Mouse (Mus musculus) layer of hippocampus, postnatal 36 days (tissue): ENCODE results near the gene Mxd1. TPM values are rescaled to one million over a fixed set of nuclear protein-coding genes. Genes with fewer than 3 reads are reported as not detected.

ENCODE experiments used
- DNase-seq, 2 experiments: peaks; one replicate each; pipeline ENCODE4 v3.0.0; 2022
- total RNA-seq, 2 experiments: library from RNA; stranded (reverse); gene quantifications; 2 replicates each; pipeline ENCODE4 v1.2.3; 2021

The Mxd1 gene
- total RNA-seq, 2 experiments from 2014 or later, result 20.7 to 28.7 TPM

DNA sequence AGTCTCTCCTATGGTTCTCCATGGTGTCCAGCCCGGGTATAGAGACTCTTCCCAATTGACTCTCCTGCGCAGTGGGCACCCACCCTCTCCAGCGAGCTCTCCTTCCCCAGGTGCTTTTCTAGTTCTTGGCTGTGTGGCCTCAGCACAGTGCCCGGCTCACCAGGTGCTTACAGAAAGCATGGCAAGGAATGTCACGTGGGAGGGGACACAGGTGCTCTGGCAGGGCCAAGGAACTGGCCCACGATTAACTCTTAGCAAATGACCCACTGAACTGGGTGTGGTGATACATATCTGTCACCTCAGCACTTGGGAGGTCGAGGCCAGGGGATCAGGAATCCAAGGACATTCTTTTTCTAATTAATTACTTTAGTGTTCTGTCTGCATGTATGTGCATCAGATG lies 22.8 kb downstream of the Mxd1 start:
- DNase-seq, result no peak

DNA sequence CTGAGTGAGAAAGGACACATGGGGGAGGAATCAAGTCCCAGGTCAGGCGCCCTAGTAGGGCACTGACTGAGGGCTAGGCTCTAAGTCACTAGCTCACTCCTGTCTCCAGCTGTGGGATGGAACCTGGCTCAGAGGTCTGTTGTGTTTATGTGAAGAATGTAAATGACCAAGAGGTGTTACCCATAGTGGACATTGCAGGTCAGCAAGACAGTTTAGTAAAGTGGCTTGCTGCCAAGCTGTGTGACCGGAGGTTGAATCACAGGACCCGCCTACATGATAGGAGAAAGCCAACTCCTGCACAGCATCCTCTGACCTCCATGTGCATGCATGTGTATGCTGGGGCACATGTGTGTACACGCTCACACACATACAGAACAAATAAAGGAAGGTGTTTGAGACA lies 23.4 kb downstream of the Mxd1 start:
- DNase-seq, result no peak

DNA sequence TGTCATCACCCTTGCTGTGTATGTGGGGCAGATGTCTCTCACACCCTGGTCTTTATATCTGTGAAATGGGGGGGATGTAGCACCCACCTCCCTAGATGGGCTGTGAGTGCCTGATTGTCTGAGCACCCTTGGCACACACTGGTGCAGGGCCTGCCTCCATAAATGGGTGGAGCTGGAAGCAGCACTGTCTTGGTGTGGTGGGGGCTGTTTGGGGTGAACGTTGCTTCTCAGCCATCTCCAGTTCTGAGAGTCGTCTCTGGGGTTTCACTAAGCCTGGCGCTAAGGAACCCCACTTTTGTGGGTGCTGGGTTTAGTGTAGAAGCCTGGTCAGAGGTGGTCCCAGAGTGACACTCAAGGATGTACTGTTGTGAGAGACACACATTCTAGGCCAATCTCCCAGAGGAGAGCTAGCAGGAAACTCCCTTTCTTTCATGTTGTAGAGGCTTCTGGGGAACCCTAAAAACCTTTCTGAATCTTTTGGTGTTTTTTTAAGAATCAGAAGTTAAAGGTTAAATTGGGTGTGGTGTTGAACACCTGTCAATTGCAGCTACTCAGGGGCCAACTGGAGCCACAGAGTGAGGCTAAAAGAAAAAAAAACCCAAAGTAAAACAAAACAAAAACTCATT lies 24.1 kb downstream of the Mxd1 start:
- no peak for DNase-seq

DNA sequence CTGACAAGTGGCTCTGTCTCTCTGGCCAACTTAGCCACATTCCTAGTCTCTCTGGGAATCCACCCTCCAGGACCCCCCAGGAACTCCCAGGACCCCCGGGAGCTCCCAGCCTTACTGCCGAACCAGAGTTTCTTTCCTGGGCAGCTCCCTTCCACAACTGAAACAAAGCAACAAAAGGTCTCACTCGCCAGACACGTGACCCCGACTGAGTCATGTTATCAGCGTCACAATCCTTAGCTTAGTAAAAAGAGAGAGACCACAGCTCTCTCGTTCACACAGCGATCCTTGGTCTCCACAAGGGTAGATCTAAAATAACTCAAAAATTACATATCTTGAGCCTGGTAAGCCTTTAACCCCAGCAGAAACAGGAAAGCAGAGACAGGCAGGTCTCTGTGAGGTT lies 27.2 kb downstream of the Mxd1 start:
- no peak for DNase-seq

- no peak for DNase-seq
Observed at GRCm38 (mm10) chr6:86640776-86641175, 28.2 kb downstream of the Mxd1 start.

DNA sequence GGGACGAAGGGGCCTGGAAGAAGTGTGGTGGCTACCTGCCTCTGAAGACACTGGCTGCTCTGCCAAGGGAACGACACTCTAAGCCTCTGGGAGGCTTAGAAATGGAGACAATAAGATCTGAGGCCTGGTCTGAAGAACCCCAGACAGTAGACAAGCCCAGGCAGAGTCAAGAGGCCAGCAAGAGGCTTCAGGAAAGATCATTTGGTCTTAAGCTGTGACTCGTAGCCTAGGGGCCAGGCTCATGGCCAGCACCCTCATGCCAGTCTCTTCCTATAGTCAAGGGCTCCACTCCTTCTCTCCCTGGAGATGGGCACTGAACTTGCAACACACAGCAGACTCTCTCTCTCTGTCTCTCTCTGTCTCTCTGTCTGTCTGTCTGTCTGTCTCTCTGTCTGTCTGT lies 28.8 kb downstream of the Mxd1 start:
- no peak for DNase-seq

- no peak for DNase-seq
Observed at GRCm38 (mm10) chr6:86639180-86640160, 29.5 kb downstream of the Mxd1 start.

GRCm38 (mm10) chr6:86638434-86638833 lies 30.5 kb downstream of the Mxd1 start:
- DNase-seq, result no peak

GRCm38 (mm10) chr6:86637860-86638259 lies 31.1 kb downstream of the Mxd1 start:
- no peak for DNase-seq

DNA sequence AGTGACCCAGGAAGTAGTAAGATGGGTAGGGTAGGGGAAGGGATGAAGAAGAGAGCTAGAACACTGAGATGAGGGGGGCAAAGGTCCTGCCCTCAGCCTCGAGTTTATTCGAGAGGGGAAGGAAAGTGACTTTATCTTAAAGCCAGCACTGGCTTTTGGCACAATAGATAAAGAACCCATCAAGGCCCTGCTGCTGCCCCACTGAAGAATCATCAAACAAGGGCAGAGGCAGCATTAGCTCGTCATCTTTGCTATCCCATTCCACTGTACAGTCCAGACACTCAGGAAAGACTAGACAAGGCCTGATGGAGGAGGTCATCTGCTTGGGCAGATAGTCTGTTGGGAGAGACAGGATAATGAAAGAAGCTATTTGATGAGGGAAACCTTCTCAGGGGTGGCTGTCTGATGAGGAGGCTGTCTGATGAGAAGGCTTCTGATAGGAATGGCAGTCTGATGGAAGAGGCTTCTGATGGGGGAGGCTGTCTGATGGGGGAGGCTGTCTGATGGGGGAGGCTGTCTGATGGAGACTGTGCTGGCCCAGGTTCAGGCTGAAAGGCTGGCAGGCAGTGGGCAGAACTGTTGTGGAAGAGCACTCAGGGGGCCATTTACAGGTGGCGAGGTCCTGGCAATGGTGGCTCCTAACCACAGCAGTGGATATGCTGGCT lies 31.7 kb downstream of the Mxd1 start:
- DNase-seq, result no peak

DNA sequence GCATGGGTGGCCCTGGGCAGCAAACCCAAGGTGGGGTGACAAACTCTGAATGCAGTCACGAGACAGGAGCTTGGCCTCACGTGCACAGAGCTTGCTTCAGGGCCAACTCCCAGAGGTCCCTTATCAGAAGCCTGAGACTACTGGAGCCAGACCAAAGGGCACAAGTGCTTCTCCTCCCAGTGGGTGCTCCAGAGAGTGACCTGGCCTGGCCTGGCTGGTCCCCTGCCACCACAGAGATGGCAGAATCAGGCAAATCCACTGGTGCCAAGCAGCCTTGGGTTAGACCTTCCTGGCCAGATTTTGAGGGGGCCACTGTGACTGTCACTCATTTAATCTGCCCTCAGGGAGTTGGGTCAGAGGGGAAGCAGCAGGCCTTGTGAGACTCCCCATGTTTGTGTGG lies 32.5 kb downstream of the Mxd1 start:
- no peak for DNase-seq

DNA sequence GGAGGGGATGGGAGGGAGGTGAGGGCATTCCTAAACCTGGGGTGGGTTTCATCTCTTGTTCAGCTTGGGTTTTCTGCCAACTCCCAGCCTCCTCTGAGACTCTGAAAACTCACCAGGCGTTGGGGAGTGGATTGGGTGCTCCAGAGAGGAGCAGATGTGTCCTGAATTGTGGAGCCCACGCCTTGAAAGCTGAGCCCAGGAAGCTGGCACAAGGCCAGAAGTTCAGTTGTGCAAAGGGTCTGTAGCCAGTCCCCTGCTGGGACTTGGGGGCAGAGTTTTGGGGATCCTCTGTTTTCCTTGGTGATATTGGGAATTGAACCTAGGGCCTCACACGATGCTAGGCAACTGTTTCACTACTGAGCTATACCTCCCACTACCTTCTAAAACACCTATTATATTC lies 38.8 kb downstream of the Mxd1 start:
- DNase-seq, result no peak

GRCm38 (mm10) chr6:86627946-86628345 lies 41.0 kb downstream of the Mxd1 start, which contains the start of gene Asprv1:
TSS of gene Asprv1 (plus strand) at chr6:86628164.
- no peak for DNase-seq

- no peak for DNase-seq
Observed at GRCm38 (mm10) chr6:86624074-86625030, 44.6 kb downstream of the Mxd1 start.

GRCm38 (mm10) chr6:86623201-86623600 lies 45.8 kb downstream of the Mxd1 start:
- DNase-seq, result no peak

DNA sequence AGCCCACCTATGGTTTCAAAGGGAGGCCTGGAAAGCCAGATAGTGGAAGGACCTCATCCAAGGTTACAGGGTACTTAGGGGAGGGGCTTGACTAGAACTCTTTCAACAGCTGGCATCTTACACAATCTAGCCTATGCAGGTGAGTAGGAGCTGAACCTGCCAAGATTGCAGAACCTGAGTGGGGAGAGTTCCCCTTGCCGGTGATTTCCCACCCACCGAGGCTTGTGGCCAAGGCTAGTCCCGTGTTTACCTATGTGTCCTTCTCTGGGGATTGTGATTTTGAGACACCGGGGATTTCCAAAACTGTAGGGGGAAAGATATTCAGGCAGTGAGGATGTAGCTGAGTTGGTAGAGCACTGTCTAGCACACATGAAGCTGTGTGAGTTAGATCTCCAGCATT lies 53.7 kb downstream of the Mxd1 start:
- DNase-seq, result no peak

DNA sequence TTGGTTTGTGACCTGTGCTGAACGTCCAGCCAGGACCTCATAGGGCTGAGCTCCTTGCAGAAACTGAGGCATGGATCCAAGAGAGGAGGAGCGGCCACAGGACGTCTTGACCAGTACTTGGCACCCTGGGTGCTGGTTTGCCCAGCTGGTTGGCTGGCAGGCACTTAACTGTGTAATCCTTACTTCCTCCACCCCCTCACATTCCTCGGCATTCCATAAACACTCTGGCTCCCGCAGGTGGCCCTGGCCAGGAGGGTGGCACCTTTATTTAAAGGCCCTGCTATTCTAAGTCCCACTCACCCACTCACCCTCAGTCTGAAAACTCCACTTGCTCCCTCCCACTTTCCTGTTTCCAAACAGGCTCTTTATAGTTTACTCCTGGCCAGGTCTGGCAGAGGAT lies 58.2 kb downstream of the Mxd1 start:
- DNase-seq, result no peak

DNA sequence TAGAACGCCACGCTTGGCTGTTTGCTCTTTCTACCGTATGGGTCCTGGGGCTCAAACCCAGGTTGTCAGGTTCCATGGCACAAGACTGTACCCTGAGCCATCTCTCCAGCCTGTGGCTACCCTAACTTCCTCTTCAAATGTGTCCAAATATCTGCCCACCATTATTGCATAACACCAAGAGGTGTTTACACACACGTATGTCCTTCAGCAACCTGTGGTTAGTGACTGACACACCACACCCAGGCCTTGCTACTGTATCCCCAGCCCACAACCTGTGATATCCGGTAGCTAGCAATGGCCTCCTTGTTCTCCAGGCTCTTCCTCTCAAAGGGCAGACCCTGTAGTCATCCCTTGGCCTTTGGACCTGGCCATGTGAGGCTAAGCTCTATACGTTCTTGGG lies 59.7 kb downstream of the Mxd1 start:
- no peak for DNase-seq

DNA sequence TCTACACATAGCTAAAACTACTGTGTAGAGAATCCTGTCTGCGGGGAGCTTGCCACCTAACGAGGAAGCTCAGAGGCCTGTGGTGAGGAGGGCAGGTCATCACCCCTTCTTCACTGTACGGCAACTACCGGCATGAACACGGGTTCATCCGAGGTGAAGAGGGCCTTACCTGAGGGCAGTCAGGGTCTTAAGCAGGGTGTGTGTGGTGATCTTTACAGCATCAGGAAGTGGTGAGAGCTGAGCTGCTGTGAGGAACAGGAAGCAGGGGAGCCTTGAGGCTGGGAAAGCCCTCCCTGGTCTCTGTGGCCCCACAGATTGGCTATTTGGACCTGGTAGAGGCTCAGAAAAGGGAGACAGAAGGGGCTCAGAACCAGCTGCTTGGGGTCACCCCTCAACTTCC lies 61.5 kb downstream of the Mxd1 start:
- DNase-seq, result no peak

DNA sequence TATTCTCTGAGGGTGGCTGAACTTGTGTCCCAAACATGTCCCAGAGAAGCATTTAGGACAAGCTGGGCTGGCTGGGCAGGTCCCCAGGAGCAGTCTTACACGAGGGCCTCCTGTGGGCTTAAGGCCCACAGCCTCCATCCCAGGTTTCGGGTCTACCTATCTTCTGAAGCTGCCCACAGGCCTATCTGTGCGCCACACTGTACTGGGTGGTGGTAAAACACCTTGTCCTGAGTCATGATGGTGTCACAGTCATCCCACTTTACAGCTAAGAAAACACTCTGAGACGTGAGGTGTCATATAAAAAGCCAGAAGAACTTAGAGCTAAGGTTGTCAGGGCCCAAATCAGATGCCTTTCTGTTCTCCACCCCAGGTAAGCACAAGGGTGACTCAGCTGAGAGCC lies 62.7 kb downstream of the Mxd1 start:
- DNase-seq, result no peak

DNA sequence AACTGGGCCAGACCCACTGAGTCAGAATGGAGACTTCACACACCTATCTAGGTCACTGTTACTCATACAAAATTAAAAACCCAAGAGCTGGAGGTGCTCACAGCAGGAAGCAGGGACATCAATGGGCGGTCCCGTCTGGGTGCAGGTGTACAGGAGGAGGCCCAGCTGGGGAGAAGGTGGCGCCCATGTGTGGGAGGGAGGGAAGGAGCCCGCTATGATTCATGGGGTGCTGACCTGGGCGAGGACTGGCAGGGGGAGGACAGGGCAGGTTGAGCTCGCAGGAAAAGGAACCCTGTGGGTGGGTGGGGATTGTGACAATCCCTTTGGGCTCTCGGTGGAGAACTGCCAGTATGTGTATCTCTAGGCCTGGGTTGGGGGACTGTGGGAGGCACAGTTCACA lies 63.7 kb downstream of the Mxd1 start:
- no peak for DNase-seq

DNA sequence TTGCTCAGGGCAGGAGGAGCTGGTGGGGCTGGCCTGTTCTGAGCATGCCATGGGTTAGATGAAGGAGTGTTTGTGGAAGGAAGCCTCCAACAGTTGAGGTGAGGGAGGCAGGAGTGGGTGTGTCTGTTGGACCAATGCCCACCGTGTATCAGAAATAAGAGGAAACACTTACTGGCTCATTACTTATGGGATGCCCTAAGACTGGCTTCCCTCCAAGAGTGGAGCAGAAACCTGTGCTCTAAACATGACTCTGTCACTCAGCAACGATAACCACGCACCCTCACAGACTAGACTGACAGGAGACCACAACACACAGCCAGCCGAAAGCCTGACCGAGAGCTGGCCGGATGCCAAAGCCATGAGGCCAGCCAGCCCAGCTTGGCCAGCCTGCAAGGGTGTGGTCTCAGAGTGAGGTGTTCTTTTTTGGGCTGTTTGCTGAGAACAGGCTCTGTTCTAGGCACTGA lies 69.0 kb downstream of the Mxd1 start:
- no peak for DNase-seq
